Mouse (Mus musculus): ENCODE measurements around the gene Gm5127. TPM values are rescaled to one million over a fixed set of nuclear protein-coding genes. Genes with fewer than 3 reads are reported as not detected.

Gene Gm5127
- polyA plus RNA-seq, 1 experiment from 2014 or later, result 0.16 TPM

GRCm38 (mm10) chrX:106603386-106603785 is 20.4 kb downstream of the Gm5127 start, which contains the start of gene Cysltr1:
Gene Cysltr1, minus strand, starts transcription at chrX:106603679.
- no peaks in the 10 kb centered on the region for H3K4me1 ChIP-seq (ENCODE audit: control insufficient read depth, insufficient read depth, low read length)
- H3K4me2 ChIP-seq (ENCODE audit: low read length), result peak within 1 kb of the TSS; percentile 19
- no peak within 1 kb of the TSS for H3K4me3 ChIP-seq (replicated peaks; ENCODE audit: low read depth, low read length)
- no peak within 1 kb of the TSS for H3K9ac ChIP-seq (replicated peaks; ENCODE audit: low read length)
- WGBS, result 21% methylated on average over 6 of the region's 6 CpGs
- DNase-seq, result peak; percentile 0
- no peak for ATAC-seq (ENCODE audit: low FRiP score, low TSS enrichment)
- no peaks in the 10 kb centered on the region for H3K27me3 ChIP-seq (ENCODE audit: control insufficient read depth, insufficient read depth, low read length)
- no peaks in the 10 kb centered on the region for H3K36me3 ChIP-seq (ENCODE audit: control insufficient read depth, insufficient read depth, low read length)
- no peak within 1 kb of the TSS for H3K27ac ChIP-seq (replicated peaks; ENCODE audit: low read depth, low read length)
- no peaks in the 10 kb centered on the region for H3K9me3 ChIP-seq (ENCODE audit: control insufficient read depth, low read length)

DNA sequence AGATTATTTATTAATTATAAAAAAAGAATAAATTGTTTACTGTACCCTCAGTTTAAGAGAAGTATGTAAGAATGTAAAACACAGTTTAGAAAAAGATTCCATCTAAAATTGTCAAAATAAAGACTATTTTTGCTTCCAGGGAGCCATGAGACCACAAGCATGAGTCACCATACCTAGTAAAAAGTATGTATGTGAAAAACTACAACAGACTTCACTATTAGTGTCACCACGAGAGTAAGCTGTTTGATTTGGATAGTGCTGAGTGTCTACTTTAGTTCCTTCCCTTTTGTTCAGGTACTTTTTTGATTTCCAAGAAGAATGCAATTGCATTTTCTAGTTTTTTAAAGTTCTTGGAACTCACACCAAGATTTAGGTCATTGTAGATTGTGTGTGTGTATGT is 39.5 kb downstream of the Gm5127 start:
- Histone ChIP-seq H3K4me2 (ENCODE audit: low read length) (no peak overlapping the region), H3K27me3 (ENCODE audit: control insufficient read depth, insufficient read depth, low read length) (no peaks in the 10 kb centered on the region), H3K27ac (replicated peaks; ENCODE audit: low read depth, low read length) (no peak overlapping the region), H3K9ac (replicated peaks; ENCODE audit: low read length) (no peak overlapping the region), H3K4me1 (ENCODE audit: control insufficient read depth, insufficient read depth, low read length) (no peaks in the 10 kb centered on the region), H3K9me3 (ENCODE audit: control insufficient read depth, low read length) (no peaks in the 10 kb centered on the region), H3K4me3 (replicated peaks; ENCODE audit: low read depth, low read length) (no peak overlapping the region), H3K36me3 (ENCODE audit: control insufficient read depth, insufficient read depth, low read length) (no peaks in the 10 kb centered on the region)
- no peak for ATAC-seq (ENCODE audit: low FRiP score, low TSS enrichment)
- no peak for DNase-seq
- WGBS, result 65% methylated on average over 1 of the region's 1 CpGs

- 71% methylated on average over 3 of the region's 3 CpGs for WGBS
- Histone ChIP-seq H3K9ac (replicated peaks; ENCODE audit: low read length) (no peak overlapping the region), H3K36me3 (ENCODE audit: control insufficient read depth, insufficient read depth, low read length) (no peaks in the 10 kb centered on the region), H3K4me2 (ENCODE audit: low read length) (no peak overlapping the region), H3K4me3 (replicated peaks; ENCODE audit: low read depth, low read length) (no peak overlapping the region), H3K27me3 (ENCODE audit: control insufficient read depth, insufficient read depth, low read length) (no peaks in the 10 kb centered on the region), H3K27ac (replicated peaks; ENCODE audit: low read depth, low read length) (no peak overlapping the region), H3K4me1 (ENCODE audit: control insufficient read depth, insufficient read depth, low read length) (no peaks in the 10 kb centered on the region), H3K9me3 (ENCODE audit: control insufficient read depth, low read length) (no peaks in the 10 kb centered on the region)
- ATAC-seq (ENCODE audit: low FRiP score, low TSS enrichment) (no peak), DNase-seq (no peak)
These were observed 40.7 kb downstream of the Gm5127 start for GRCm38 (mm10) chrX:106623667-106624066.

- ATAC-seq (ENCODE audit: low FRiP score, low TSS enrichment), result no peak
- no peaks in the 10 kb centered on the region for H3K9me3 ChIP-seq (ENCODE audit: control insufficient read depth, low read length)
- no peak overlapping the region for H3K27ac ChIP-seq (replicated peaks; ENCODE audit: low read depth, low read length)
- WGBS, result 89% methylated on average over 1 of the region's 1 CpGs
- H3K4me3 ChIP-seq (replicated peaks; ENCODE audit: low read depth, low read length), result no peak overlapping the region
- no peaks in the 10 kb centered on the region for H3K36me3 ChIP-seq (ENCODE audit: control insufficient read depth, insufficient read depth, low read length)
- no peaks in the 10 kb centered on the region for H3K4me1 ChIP-seq (ENCODE audit: control insufficient read depth, insufficient read depth, low read length)
- no peaks in the 10 kb centered on the region for H3K27me3 ChIP-seq (ENCODE audit: control insufficient read depth, insufficient read depth, low read length)
- H3K9ac ChIP-seq (replicated peaks; ENCODE audit: low read length), result no peak overlapping the region
- no peak overlapping the region for H3K4me2 ChIP-seq (ENCODE audit: low read length)
- DNase-seq, result no peak
These were observed 45.5 kb downstream of the Gm5127 start for GRCm38 (mm10) chrX:106628514-106628913.

DNA sequence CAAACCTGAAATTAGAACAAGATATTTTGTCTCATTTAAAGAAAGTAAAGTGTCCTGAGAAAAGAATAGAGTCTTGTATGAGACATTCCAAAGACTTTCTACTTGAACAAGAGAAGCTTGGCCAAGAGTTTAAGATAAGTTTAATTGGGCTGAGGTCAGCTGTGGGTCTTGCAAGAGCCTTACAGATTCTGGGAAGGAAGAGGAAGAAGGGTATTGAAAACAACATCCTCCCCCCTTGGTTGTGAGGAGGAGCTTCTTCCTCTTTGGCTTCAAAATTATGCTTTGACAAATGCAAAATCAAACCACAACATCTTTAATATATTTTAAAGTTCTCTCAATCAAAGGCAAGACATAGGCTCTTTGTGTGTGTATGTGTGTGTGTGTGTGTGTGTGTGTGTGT is 50.6 kb downstream of the Gm5127 start:
- Histone ChIP-seq H3K4me3 (replicated peaks; ENCODE audit: low read depth, low read length) (no peak overlapping the region), H3K4me1 (ENCODE audit: control insufficient read depth, insufficient read depth, low read length) (no peaks in the 10 kb centered on the region), H3K27me3 (ENCODE audit: control insufficient read depth, insufficient read depth, low read length) (no peaks in the 10 kb centered on the region), H3K9me3 (ENCODE audit: control insufficient read depth, low read length) (no peaks in the 10 kb centered on the region), H3K9ac (replicated peaks; ENCODE audit: low read length) (no peak overlapping the region), H3K27ac (replicated peaks; ENCODE audit: low read depth, low read length) (no peak overlapping the region), H3K36me3 (ENCODE audit: control insufficient read depth, insufficient read depth, low read length) (no peaks in the 10 kb centered on the region), H3K4me2 (ENCODE audit: low read length) (no peak overlapping the region)
- DNase-seq (no peak), ATAC-seq (ENCODE audit: low FRiP score, low TSS enrichment) (no peak)

- 78% methylated on average over 3 of the region's 3 CpGs for WGBS
These were observed 52.0 kb downstream of the Gm5127 start for GRCm38 (mm10) chrX:106634799-106635541.

GRCm38 (mm10) chrX:106662101-106662500 is 79.1 kb downstream of the Gm5127 start:
- no peak overlapping the region for H3K27ac ChIP-seq (replicated peaks; ENCODE audit: low read depth, low read length)
- H3K27me3 ChIP-seq (ENCODE audit: control insufficient read depth, insufficient read depth, low read length), result no peaks in the 10 kb centered on the region
- no peak overlapping the region for H3K4me3 ChIP-seq (replicated peaks; ENCODE audit: low read depth, low read length)
- no peaks in the 10 kb centered on the region for H3K36me3 ChIP-seq (ENCODE audit: control insufficient read depth, insufficient read depth, low read length)
- no peak overlapping the region for H3K4me2 ChIP-seq (ENCODE audit: low read length)
- no peaks in the 10 kb centered on the region for H3K9me3 ChIP-seq (ENCODE audit: control insufficient read depth, low read length)
- no peak for ATAC-seq (ENCODE audit: low FRiP score, low TSS enrichment)
- no peaks in the 10 kb centered on the region for H3K4me1 ChIP-seq (ENCODE audit: control insufficient read depth, insufficient read depth, low read length)
- H3K9ac ChIP-seq (replicated peaks; ENCODE audit: low read length), result no peak overlapping the region
- no peak for DNase-seq

More at GRCm38 (mm10) chrX:106634799-106635541, 52.0 kb downstream of the Gm5127 start:
- no peaks in the 10 kb centered on the region for H3K9me3 ChIP-seq (ENCODE audit: control insufficient read depth, low read length)
- no peaks in the 10 kb centered on the region for H3K36me3 ChIP-seq (ENCODE audit: control insufficient read depth, insufficient read depth, low read length)
- H3K27me3 ChIP-seq (ENCODE audit: control insufficient read depth, insufficient read depth, low read length), result no peaks in the 10 kb centered on the region
- H3K4me2 ChIP-seq (ENCODE audit: low read length), result no peak overlapping the region
- H3K27ac ChIP-seq (replicated peaks; ENCODE audit: low read depth, low read length), result no peak overlapping the region
- DNase-seq, result no peak
- no peak overlapping the region for H3K4me3 ChIP-seq (replicated peaks; ENCODE audit: low read depth, low read length)
- H3K4me1 ChIP-seq (ENCODE audit: control insufficient read depth, insufficient read depth, low read length), result no peaks in the 10 kb centered on the region
- H3K9ac ChIP-seq (replicated peaks; ENCODE audit: low read length), result no peak overlapping the region
- no peak for ATAC-seq (ENCODE audit: low FRiP score, low TSS enrichment)

- ATAC-seq (ENCODE audit: low FRiP score, low TSS enrichment), result no peak
- no peaks in the 10 kb centered on the region for H3K9me3 ChIP-seq (ENCODE audit: control insufficient read depth, low read length)
- H3K27ac ChIP-seq (replicated peaks; ENCODE audit: low read depth, low read length), result no peak overlapping the region
- no peaks in the 10 kb centered on the region for H3K4me1 ChIP-seq (ENCODE audit: control insufficient read depth, insufficient read depth, low read length)
- 85% methylated on average over 3 of the region's 3 CpGs for whole genome bisulfite sequencing
- no peak overlapping the region for H3K9ac ChIP-seq (replicated peaks; ENCODE audit: low read length)
- DNase-seq, result no peak
- H3K36me3 ChIP-seq (ENCODE audit: control insufficient read depth, insufficient read depth, low read length), result no peaks in the 10 kb centered on the region
- H3K27me3 ChIP-seq (ENCODE audit: control insufficient read depth, insufficient read depth, low read length), result no peaks in the 10 kb centered on the region
- H3K4me3 ChIP-seq (replicated peaks; ENCODE audit: low read depth, low read length), result no peak overlapping the region
- no peak overlapping the region for H3K4me2 ChIP-seq (ENCODE audit: low read length)
These were observed 121.6 kb downstream of the Gm5127 start for GRCm38 (mm10) chrX:106704590-106704989.

DNA sequence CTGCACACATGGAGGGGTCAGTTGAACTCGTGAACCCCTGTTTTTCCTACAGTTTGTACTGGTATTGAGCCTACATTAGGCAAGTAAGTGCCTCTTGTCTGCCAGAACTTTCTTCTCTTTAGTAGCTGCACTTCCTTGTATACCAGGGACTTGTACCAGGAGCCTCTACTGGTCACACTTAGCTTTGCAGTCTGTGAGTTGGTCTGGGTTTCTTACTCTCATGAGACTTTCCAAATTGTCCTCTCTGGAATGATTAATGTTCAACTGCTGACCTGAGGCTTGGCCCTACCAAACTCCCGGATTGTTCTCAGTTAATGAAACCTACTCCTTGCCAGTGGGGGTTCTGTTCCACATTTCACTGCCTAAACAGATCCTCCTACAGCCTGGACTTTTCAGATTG is 134.2 kb downstream of the Gm5127 start:
- H3K36me3 ChIP-seq (ENCODE audit: control insufficient read depth, insufficient read depth, low read length), result no peaks in the 10 kb centered on the region
- WGBS, result 24% methylated on average over 2 of the region's 2 CpGs
- no peak overlapping the region for H3K9ac ChIP-seq (replicated peaks; ENCODE audit: low read length)

More for the DNA sequence above, 134.2 kb downstream of the Gm5127 start:
- ATAC-seq (ENCODE audit: low FRiP score, low TSS enrichment), result no peak
- Histone ChIP-seq H3K4me2 (ENCODE audit: low read length) (no peak overlapping the region), H3K27ac (replicated peaks; ENCODE audit: low read depth, low read length) (no peak overlapping the region), H3K4me1 (ENCODE audit: control insufficient read depth, insufficient read depth, low read length) (no peaks in the 10 kb centered on the region), H3K4me3 (replicated peaks; ENCODE audit: low read depth, low read length) (no peak overlapping the region), H3K9me3 (ENCODE audit: control insufficient read depth, low read length) (no peaks in the 10 kb centered on the region), H3K27me3 (ENCODE audit: control insufficient read depth, insufficient read depth, low read length) (no peaks in the 10 kb centered on the region)
- no peak for DNase-seq

All from midbrain, embryonic 14.5 days (tissue).